Mouse (Mus musculus) kidney, adult 9 months (tissue): Measurements from ENCODE around the gene B4galt3.
"Not testable (repeated sequence)": the region's sequence is repeated elsewhere in the genome, so short reads cannot be mapped to it uniquely, and the experiment has no call there.

Experiments used
- DNase-seq: peaks from one replicate; pipeline ENCODE4 v3.0.0; 2022

Gene B4galt3

DNA sequence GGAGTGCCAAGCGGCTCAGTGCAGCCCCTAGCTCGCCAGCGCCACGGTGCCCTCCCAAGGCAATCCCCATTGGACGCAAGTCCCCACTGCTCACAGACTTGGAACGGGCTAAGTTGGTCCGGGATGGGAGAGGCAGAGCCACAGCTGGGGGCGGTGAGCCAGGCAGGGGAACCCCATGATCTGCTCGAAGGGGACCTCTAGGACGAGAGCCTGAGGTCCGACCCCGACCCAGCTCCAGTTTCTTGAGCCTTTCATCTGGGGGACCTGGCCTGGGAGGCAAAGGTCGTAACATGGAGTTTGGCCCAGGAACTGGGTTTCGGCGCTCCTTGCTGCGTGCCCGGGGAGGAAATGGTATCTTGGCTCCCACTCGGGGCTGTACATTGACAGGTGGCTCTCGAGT is 16.4 kb downstream of the B4galt3 start:
- DNase-seq: peak; percentile 28

DNA sequence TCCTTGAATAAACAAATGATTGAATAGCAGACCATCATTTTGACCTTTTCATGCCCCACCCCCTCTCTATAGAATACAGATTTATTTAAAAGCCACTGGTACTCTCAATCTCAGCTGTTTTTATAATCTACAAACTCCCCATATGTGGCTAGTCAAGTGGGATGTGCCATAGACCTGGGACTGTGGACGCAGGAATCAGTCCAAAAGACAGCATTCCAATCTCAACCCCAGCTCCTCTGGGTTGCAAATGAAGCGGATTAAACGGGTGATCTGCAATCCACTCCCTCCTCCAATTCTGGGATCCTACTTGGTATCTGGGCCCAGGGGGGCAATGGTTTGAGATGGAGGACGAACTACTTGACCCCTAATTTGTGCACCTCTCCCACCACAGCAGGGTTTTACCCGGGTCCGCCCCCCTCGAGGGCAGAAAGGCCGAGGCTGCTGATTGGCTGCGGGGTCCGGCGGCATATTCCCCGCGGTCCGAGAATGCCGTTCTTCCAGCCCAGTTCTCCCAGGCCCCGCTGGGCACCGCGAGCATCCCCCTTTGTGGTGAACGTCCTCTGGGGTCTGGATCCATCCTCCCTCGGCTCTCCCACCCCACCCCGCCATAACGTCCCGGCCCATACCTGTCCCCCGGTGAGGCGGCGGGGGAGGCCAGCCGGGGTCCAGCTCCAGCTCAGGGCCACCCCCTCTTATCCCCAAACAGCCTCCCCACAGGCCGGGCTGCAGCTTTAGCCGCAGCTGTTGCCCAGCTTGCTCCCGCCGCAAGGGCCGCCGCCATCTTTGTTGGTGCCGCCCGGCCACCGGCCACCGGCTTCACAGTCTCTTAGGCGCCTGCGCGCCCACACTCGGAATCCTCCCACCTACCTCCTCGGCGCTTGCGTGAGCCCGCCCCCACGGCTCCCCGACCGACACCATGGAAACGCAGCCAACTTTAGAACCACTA is 17.3 kb downstream of the B4galt3 start, which contains the start of gene Usp21:
Gene Usp21, minus strand, starts transcription at position 856 of the 946 bp plus-strand sequence.
- peak; percentile 96 for DNase-seq

DNA sequence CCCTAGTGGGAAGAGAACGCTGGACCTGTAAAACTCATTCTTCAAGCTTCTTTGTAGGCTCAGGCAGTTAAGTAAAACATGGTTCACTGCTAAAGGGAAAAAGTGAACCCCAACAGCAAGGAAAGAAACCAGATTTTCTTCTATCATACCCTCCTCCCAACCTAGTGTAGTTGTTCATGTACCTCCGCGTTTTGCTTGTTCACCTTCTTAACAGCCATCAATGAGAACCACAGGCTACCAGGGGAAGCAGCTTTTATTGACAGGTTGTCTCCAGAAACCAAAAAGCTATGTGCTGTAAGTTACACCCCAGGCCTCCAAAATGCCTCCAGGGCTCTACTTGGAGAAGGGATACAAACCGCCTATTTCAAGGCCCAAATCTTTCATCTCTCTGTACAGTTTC is 18.2 kb downstream of the B4galt3 start:
- DNase-seq: peak; percentile 10

DNA sequence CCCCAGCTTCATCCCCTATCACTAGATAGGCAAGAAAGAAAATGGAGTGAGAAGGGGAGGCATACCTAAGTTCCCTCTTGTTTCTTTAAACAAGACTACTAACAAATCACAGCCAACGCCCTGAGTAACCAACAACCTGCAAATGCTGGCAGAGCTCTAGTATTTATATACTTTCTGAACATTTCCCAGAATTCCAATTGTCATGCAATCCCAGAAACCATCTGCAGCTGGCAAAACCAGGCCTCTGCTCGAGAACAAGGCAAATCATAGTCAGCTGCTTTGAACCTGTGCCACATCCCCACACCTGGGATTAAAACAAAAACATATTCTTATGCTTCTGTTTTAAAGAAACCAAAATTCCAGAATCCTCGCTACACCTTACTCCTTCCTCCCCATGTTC is 23.2 kb downstream of the B4galt3 start:
- DNase-seq: peak; percentile 9

- DNase-seq: no peak
Observed at GRCm38 (mm10) chr1:171293906-171294297, 23.8 kb downstream of the B4galt3 start.

DNA sequence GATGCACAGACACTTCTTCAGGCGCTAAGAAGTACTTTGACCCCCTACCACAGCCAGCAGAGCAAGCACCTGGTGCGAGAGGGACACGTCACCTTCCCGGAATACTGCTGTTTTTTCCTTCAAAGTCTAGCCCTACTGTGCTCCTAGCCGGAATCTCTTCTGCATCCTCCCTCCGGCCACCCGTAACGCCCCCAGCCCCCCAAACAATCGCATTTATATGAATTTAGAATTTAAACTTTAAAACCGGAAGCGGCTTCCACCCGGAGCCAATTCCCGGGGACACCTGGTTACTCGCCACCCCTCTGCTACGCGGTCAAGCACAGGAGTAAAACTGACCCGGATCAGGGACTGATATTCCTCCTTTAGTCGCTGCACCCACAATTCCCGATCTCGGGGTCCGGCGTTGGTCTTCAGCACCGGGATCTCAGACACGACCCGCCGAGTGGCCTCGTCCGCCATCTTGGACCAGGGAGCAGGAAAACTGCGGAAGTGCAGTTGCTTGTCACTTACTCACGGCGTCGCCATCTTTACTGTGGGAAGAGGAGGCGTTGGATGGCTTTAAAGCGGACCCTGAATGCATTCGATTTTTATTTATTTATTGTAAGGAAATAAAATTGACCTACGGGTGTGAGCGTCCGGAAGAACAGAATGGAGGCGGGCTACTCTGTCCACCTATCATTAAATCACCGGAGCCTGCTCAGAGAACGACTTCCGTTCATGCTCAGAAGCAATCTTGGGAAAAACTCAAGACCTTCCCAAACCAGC is 24.4 kb downstream of the B4galt3 start, which contains the start of gene Ufc1:
Gene Ufc1, minus strand, starts transcription at position 727 of the 765 bp plus-strand sequence.
- DNase-seq: peak; percentile 92

DNA sequence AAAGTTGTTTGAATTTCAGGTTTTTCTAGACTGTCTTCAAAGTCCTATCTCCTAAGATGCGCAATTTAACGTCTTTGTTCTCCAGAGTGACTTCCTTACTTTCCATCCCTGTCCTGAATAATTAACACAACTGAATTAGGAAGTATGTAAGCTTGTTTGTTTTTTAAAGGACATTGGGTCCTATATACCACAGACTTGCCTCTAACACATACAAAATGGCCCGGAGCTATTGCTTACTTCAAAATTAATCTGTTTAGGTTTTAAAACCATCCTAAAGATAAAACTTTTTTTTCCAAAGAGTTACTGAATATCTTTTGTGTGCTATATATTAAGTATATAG is 24.9 kb downstream of the B4galt3 start:
- no peak for DNase-seq

GRCm38 (mm10) chr1:171298226-171298625 is 28.1 kb downstream of the B4galt3 start:
- DNase-seq: no peak

DNA sequence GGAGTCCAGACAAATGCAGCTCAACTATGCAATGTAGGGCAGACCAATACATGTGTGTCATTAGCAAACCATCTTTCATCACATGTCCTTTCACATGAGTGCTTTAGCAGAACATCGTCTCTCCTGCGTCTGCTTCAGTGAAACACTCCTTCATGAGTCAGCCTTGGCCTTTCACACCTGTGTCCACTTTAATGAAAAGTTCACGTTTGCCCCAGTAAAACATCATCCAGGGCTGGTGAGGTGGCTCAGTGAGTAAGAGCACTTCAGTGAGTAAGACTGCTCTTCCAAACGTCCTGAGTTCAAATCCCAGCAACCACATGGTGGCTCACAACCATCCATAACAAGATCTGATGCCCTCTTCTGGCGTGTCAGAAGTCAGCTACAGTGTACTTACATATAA is 36.0 kb downstream of the B4galt3 start:
- not testable (repeated sequence) for DNase-seq

GRCm38 (mm10) chr1:171309321-171309720 is 39.2 kb downstream of the B4galt3 start:
- no peak for DNase-seq

DNA sequence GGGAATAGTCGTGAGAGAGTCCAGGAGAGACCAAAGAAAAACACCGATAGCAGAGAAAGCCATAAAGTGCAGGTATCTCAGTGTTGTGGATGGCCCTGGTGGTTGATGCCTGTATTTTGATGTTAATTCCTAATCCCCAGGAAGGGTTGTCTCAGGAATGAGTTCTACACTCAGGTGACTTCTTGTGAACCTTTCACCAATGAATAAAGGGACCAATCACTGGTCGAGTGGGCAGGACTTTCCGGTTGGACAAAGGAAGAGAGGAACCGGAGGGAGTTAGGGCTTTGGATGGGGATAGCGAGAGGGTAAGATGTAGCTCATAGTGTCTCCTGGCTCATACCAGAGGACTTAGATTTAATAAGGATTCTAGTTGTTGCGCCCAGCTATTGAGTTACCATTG is 49.6 kb downstream of the B4galt3 start:
- peak; percentile 70 for DNase-seq

DNA sequence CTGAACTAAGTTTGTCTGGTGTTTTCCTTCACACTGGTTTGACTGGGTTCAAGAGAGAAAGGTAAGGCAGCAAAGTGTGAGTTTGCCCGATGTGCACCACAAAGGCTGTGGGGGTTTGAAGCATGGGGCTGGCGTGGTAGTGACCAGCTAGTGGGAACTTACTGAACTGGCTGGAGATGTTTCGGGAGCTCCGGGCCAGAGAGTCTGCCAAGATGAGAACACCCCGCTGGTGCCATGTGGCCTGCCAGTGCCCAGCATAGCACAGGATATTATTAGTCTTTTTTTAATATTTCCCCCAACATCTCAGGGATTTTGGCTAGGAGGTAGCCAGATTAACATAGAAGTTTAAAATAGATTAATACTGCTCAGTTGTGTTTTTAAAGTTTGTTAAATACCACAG is 50.0 kb downstream of the B4galt3 start:
- DNase-seq: no peak

GRCm38 (mm10) chr1:171321415-171321814 is 51.3 kb downstream of the B4galt3 start:
- peak; percentile 35 for DNase-seq

GRCm38 (mm10) chr1:171322012-171322411 is 51.9 kb downstream of the B4galt3 start:
- peak; percentile 56 for DNase-seq

DNA sequence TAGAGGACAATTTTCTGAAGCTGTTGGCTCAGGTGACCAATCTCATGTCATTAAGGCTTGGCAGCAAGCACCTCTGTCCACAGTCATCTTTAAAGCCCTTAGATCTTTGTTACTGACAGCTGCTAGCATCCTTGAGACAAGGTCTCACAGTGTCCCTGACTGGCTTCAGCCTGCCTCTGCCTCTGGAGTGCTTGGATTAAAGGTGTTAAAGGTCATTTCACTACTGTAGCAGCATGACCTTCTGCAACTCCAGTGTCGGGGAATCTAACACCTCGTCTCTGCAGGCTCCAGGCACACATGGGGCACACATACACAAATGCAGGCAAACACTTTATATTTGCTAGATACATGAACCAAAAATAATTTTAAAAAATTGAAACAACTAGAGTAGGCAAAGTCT is 55.4 kb downstream of the B4galt3 start:
- no peak for DNase-seq
